Mouse (Mus musculus) spleen, adult 2 months (tissue): Measurements from ENCODE around the gene Sebox. TPM values are rescaled to one million over a fixed set of nuclear protein-coding genes. Genes with fewer than 3 reads are reported as not detected.

Source experiments
- DNase-seq, 2 experiments: peaks; one replicate each; pipeline versions ENCODE4 v3.0.0 to v3.0.0-alpha.2; 2012 to 2021; ENCODE audit warnings: low spot score in 2 of 2, low read depth in 1 of 2
- H3K27ac ChIP-seq: fragments of 200-500 bp; 2 replicates; pipeline ENCODE4 v1.5.1; 2012; ENCODE audit warnings: low read length, inconsistent platforms; ENCODE audit not compliant: insufficient read depth
- H3K27me3 ChIP-seq: fragments of 200-500 bp; 2 replicates; pipeline ENCODE4 v1.6.1; 2012; ENCODE audit warnings: mild to moderate bottlenecking, moderate library complexity, low read length, inconsistent platforms; ENCODE audit not compliant: control insufficient read depth, insufficient read depth
- H3K36me3 ChIP-seq: fragments of 200-500 bp; 2 replicates; pipeline ENCODE4 v1.6.1; 2012; ENCODE audit warnings: mild to moderate bottlenecking, low read length, inconsistent platforms; ENCODE audit not compliant: control insufficient read depth, insufficient read depth
- H3K4me1 ChIP-seq: fragments of 200-500 bp; 2 replicates; pipeline ENCODE4 v1.6.1; 2011; ENCODE audit warnings: inconsistent platforms; ENCODE audit not compliant: control insufficient read depth, insufficient read depth, insufficient read length
- H3K4me3 ChIP-seq: fragments of 200-500 bp; 2 replicates; pipeline ENCODE4 v1.5.1; 2011; ENCODE audit warnings: mild to moderate bottlenecking, inconsistent platforms; ENCODE audit not compliant: insufficient read depth, insufficient read length; ENCODE audit errors: extremely low read depth
- CTCF ChIP-seq: fragments of 200-500 bp; IDR thresholded peaks from 2 replicates; pipeline ENCODE4 v1.5.1; 2011; ENCODE audit warnings: mild to moderate bottlenecking, inconsistent platforms; ENCODE audit not compliant: insufficient read depth, insufficient read length, insufficient replicate concordance; ENCODE audit errors: extremely low read depth
- POLR2A ChIP-seq: fragments of 200-500 bp; IDR thresholded peaks from 2 replicates; pipeline ENCODE4 v1.6.1; 2011; ENCODE audit warnings: low read depth, low read length, inconsistent platforms
- WGBS: fragments of 180-500 bp; shearing (Covaris S2); methylation state at CpG from one replicate; pipeline ENCODE4 v1.1.7; 2018; 5-methylcytosine and 5-hydroxymethylcytosine counted together
- polyA plus RNA-seq: library from polyadenylated mRNA; depleted of rRNA; stranded (reverse); fragments of >200 nt; gene quantifications from 2 replicates; pipeline ENCODE4 v1.2.3, GENCODE M21; 2012

The Sebox gene
- polyA plus RNA-seq, 1 experiment = not detected

- Histone ChIP-seq H3K4me1 (no peaks in the 10 kb centered on the region; the same call in 1 of the 2 replicates), H3K4me3 (peak overlapping the region; percentile 81), H3K27me3 (no peaks in the 10 kb centered on the region), H3K27ac (peak overlapping the region; percentile 84), H3K36me3 (peaks cover 8% of the 10 kb centered on the region)
- no peak for DNase-seq
- 2% methylated on average over 23 of the region's 23 CpGs for WGBS
- no peak for TF ChIP-seq POLR2A
- TF ChIP-seq CTCF = no peak
Measured at GRCm38 (mm10) chr11:78535376-78536079, 32.3 kb downstream of the Sebox start.

GRCm38 (mm10) chr11:78536080-78536689, 32.9 kb downstream of the Sebox start, which contains the start of the genes Tnfaip1 and Ift20:
TSS of gene Tnfaip1 (minus strand) at chr11:78536332.
TSS of gene Ift20 (plus strand) at chr11:78536361.
- TF ChIP-seq CTCF (no peak), POLR2A (peak; percentile 69)
- Histone ChIP-seq H3K4me1 (no peaks in the 10 kb centered on the region; the same call in 1 of the 2 replicates), H3K27me3 (no peaks in the 10 kb centered on the region), H3K36me3 (peaks cover 13% of the 10 kb centered on the region), H3K4me3 (peak within 1 kb of the TSS; percentile 87), H3K27ac (peak within 1 kb of the TSS; percentile 84)
- WGBS = under 1% methylated on average over 52 of the region's 52 CpGs
- peak; percentile 99 for DNase-seq

GRCm38 (mm10) chr11:78536690-78537084, 33.4 kb downstream of the Sebox start:
- no peaks in the 10 kb centered on the region for H3K27me3 ChIP-seq
- H3K4me3 ChIP-seq = peak overlapping the region; percentile 87
- no peaks in the 10 kb centered on the region; the same call in 1 of the 2 replicates for H3K4me1 ChIP-seq
- peak overlapping the region; percentile 62 for H3K27ac ChIP-seq
- no peak for DNase-seq
- no peak for TF ChIP-seq POLR2A
- TF ChIP-seq CTCF = no peak
- peaks cover 15% of the 10 kb centered on the region for H3K36me3 ChIP-seq
- WGBS = 1% methylated on average over 14 of the region's 14 CpGs

- no peak overlapping the region for H3K27ac ChIP-seq
- no peak for TF ChIP-seq CTCF
- TF ChIP-seq POLR2A = no peak
- no peak for DNase-seq
- H3K4me1 ChIP-seq = no peaks in the 10 kb centered on the region
- WGBS = 92% methylated on average over 3 of the region's 3 CpGs
- no peaks in the 10 kb centered on the region for H3K27me3 ChIP-seq
- H3K36me3 ChIP-seq = peaks cover 18% of the 10 kb centered on the region
- H3K4me3 ChIP-seq = no peak overlapping the region
Measured at GRCm38 (mm10) chr11:78540358-78540757, 37.1 kb downstream of the Sebox start.

GRCm38 (mm10) chr11:78544449-78545111, 41.3 kb downstream of the Sebox start:
- DNase-seq = no peak
- Histone ChIP-seq H3K4me3 (no peak overlapping the region), H3K27me3 (no peaks in the 10 kb centered on the region), H3K27ac (no peak overlapping the region), H3K36me3 (peaks cover 15% of the 10 kb centered on the region), H3K4me1 (no peaks in the 10 kb centered on the region; the same call in 1 of the 2 replicates)
- WGBS = 93% methylated on average over 7 of the region's 7 CpGs
- TF ChIP-seq CTCF (no peak), POLR2A (no peak)

- peaks cover 13% of the 10 kb centered on the region for H3K36me3 ChIP-seq
- 56% methylated on average over 8 of the region's 8 CpGs for WGBS
Measured at GRCm38 (mm10) chr11:78545181-78545580, 41.9 kb downstream of the Sebox start.

More at GRCm38 (mm10) chr11:78545181-78545580, 41.9 kb downstream of the Sebox start:
- H3K4me3 ChIP-seq = no peak overlapping the region
- no peak overlapping the region for H3K27ac ChIP-seq
- DNase-seq = no peak
- TF ChIP-seq CTCF (no peak), POLR2A (no peak)
- H3K27me3 ChIP-seq = no peaks in the 10 kb centered on the region
- H3K4me1 ChIP-seq = no peaks in the 10 kb centered on the region; the same call in 1 of the 2 replicates
